Mouse (Mus musculus): ENCODE measurements around the gene Aak1. TPM values are rescaled to one million over a fixed set of nuclear protein-coding genes. Genes with fewer than 3 reads are reported as not detected.

Aak1 gene
- total and polyA plus RNA-seq, 3 experiments = 2.8 to 21.0 (median 7.1) TPM

- Histone ChIP-seq H3K4me3 (replicated peaks in 1 of 3; ENCODE audit: low read depth in 2 of 3, low read length in 2 of 3, poor library complexity in 1 of 3) (no peak overlapping the region), H3K4me2 (ENCODE audit: insufficient read depth, low read depth, poor library complexity, severe bottlenecking) (no peak overlapping the region), H3K27me3 (replicated peaks) (no peaks in the 10 kb centered on the region), H3K36me3 (replicated peaks in 1 of 2; ENCODE audit: control insufficient read depth in 1 of 2, insufficient read depth in 1 of 2, low read length in 1 of 2) (peaks cover 2 to 54% of the 10 kb centered on the region in 2 experiments), H3K9me3 (replicated peaks; ENCODE audit: low read length) (no peaks in the 10 kb centered on the region), H3K27ac (ENCODE audit: insufficient read depth, low read depth) (no peak overlapping the region), H3K4me1 (ENCODE audit: control insufficient read depth in 1 of 2, insufficient read depth in 2 of 2) (peaks cover 2 to 46% of the 10 kb centered on the region in 2 experiments), H3K9ac (ENCODE audit: insufficient read depth, low read depth) (no peak overlapping the region), H3K79me2 (replicated peaks; ENCODE audit: control insufficient read depth, extremely low read depth, insufficient read depth, poor library complexity, severe bottlenecking) (0 out of 2 replicates have a peak, but pooled peaks cover 4% of the 10 kb centered on the region)
- no peak for TF ChIP-seq MYC (IDR thresholded peaks at IDR 0.05; ENCODE audit: low read depth, low read length)
- no peak for TF ChIP-seq USF1 (IDR thresholded peaks at IDR 0.05; ENCODE audit: low read depth, low read length)
- no peak for TF ChIP-seq RCOR1 (conservative IDR thresholded peaks at IDR 0.05; ENCODE audit: low read depth, low read length)
- no peak for TF ChIP-seq ZMIZ1 (IDR thresholded peaks at IDR 0.05; ENCODE audit: low read depth, low read length)
- no peak for TF ChIP-seq MXI1 (IDR thresholded peaks at IDR 0.05; ENCODE audit: low read depth, low read length)
- no peak for TF ChIP-seq ZKSCAN1 (IDR thresholded peaks at IDR 0.05; ENCODE audit: borderline replicate concordance, low read depth, low read length)
- TF ChIP-seq NELFE (IDR thresholded peaks at IDR 0.05; ENCODE audit: low read depth, low read length) = no peak
- no peak for TF ChIP-seq USF2 (conservative IDR thresholded peaks at IDR 0.05; ENCODE audit: low read depth, low read length)
- no peak for TF ChIP-seq UBTF (IDR thresholded peaks at IDR 0.05; ENCODE audit: low read depth, low read length)
- TF ChIP-seq HCFC1 (IDR thresholded peaks at IDR 0.05; ENCODE audit: low read depth, low read length) = no peak
- TF ChIP-seq PAX5 (IDR thresholded peaks at IDR 0.05; ENCODE audit: low read length) = no peak
- no peak for TF ChIP-seq GABPA (IDR thresholded peaks at IDR 0.05; ENCODE audit: insufficient replicate concordance, low read depth, low read length)
- no peak for TF ChIP-seq TBP (conservative IDR thresholded peaks at IDR 0.05; ENCODE audit: low read depth, low read length)
- no peak for TF ChIP-seq TCF12 (IDR thresholded peaks at IDR 0.05; ENCODE audit: low read depth, low read length)
- TF ChIP-seq RAD21 (IDR thresholded peaks at IDR 0.05; ENCODE audit: low read depth, low read length) = no peak
- no peak for TF ChIP-seq EP300 (IDR thresholded peaks at IDR 0.05; ENCODE audit: low read length)
- TF ChIP-seq CHD1 (IDR thresholded peaks at IDR 0.05; ENCODE audit: low read depth, low read length) = no peak
- no peak for TF ChIP-seq ZNF384 (IDR thresholded peaks at IDR 0.05; ENCODE audit: low read depth, low read length)
- no peak for TF ChIP-seq JUND (conservative IDR thresholded peaks at IDR 0.05; ENCODE audit: low read depth, low read length)
- TF ChIP-seq SIN3A (IDR thresholded peaks at IDR 0.05; ENCODE audit: low read length) = no peak
- in situ Hi-C loops (cut with MboI; ENCODE audit: low pct_ligation_motif_present, low pct_unique_long_range_greater_than_20kb, low sequenced_read_pairs) = no loop called here
- dilution Hi-C loops (cut with MboI; ENCODE audit: extremely low pct_ligation_motif_present, extremely low pct_unique_long_range_greater_than_20kb, low sequenced_read_pairs) = no loop called here
- no peak for DNase-seq (ENCODE audit: extremely low read depth)
These were observed 22.5 kb downstream of the Aak1 start for GRCm38 (mm10) chr6:86871783-86872182.

- Histone ChIP-seq H3K79me2 (replicated peaks; ENCODE audit: control insufficient read depth, extremely low read depth, insufficient read depth, poor library complexity, severe bottlenecking) (0 out of 2 replicates have a peak, but pooled peaks cover 2% of the 10 kb centered on the region), H3K4me2 (ENCODE audit: insufficient read depth, low read depth, poor library complexity, severe bottlenecking) (no peak overlapping the region), H3K27ac (ENCODE audit: insufficient read depth, low read depth) (no peak overlapping the region), H3K36me3 (replicated peaks in 1 of 2; ENCODE audit: control insufficient read depth in 1 of 2, insufficient read depth in 1 of 2, low read length in 1 of 2) (peaks cover 0 to 48% of the 10 kb centered on the region in 2 experiments), H3K4me1 (ENCODE audit: control insufficient read depth in 1 of 2, insufficient read depth in 2 of 2) (peaks cover 2 to 48% of the 10 kb centered on the region in 2 experiments; a peak in 3 of 4 replicates), H3K27me3 (replicated peaks) (no peaks in the 10 kb centered on the region), H3K9me3 (replicated peaks; ENCODE audit: low read length) (no peaks in the 10 kb centered on the region), H3K9ac (ENCODE audit: insufficient read depth, low read depth) (no peak overlapping the region), H3K4me3 (replicated peaks in 1 of 3; ENCODE audit: low read depth in 2 of 3, low read length in 2 of 3, poor library complexity in 1 of 3) (no peak overlapping the region)
- dilution Hi-C loops (cut with MboI; ENCODE audit: extremely low pct_ligation_motif_present, extremely low pct_unique_long_range_greater_than_20kb, low sequenced_read_pairs) (no loop called here), in situ Hi-C loops (cut with MboI; ENCODE audit: low pct_ligation_motif_present, low pct_unique_long_range_greater_than_20kb, low sequenced_read_pairs) (no loop called here)
- no peak for DNase-seq (ENCODE audit: extremely low read depth)
- no peak for TF ChIP-seq TBP (conservative IDR thresholded peaks at IDR 0.05; ENCODE audit: low read depth, low read length)
- no peak for TF ChIP-seq BHLHE40 (IDR thresholded peaks at IDR 0.05; ENCODE audit: low read depth, low read length)
- TF ChIP-seq POLR2AphosphoS2 (IDR thresholded peaks at IDR 0.05; ENCODE audit: low read depth, low read length) = no peak
- no peak for TF ChIP-seq ELF1 (IDR thresholded peaks at IDR 0.05; ENCODE audit: low read depth, low read length)
- TF ChIP-seq TCF12 (IDR thresholded peaks at IDR 0.05; ENCODE audit: low read depth, low read length) = no peak
- TF ChIP-seq HCFC1 (IDR thresholded peaks at IDR 0.05; ENCODE audit: low read depth, low read length) = no peak
- TF ChIP-seq MYC (IDR thresholded peaks at IDR 0.05; ENCODE audit: low read depth, low read length) = no peak
- TF ChIP-seq RCOR1 (conservative IDR thresholded peaks at IDR 0.05; ENCODE audit: low read depth, low read length) = no peak
- TF ChIP-seq ZMIZ1 (IDR thresholded peaks at IDR 0.05; ENCODE audit: low read depth, low read length) = no peak
- no peak for TF ChIP-seq CHD2 (IDR thresholded peaks at IDR 0.05; ENCODE audit: low read length)
- TF ChIP-seq E2F4 (IDR thresholded peaks at IDR 0.05; ENCODE audit: insufficient replicate concordance, low read depth, low read length) = no peak
- no peak for TF ChIP-seq NRF1 (IDR thresholded peaks at IDR 0.05; ENCODE audit: low read depth, low read length)
- no peak for TF ChIP-seq USF1 (IDR thresholded peaks at IDR 0.05; ENCODE audit: low read depth, low read length)
- no peak for TF ChIP-seq ETS1 (conservative IDR thresholded peaks at IDR 0.05; ENCODE audit: low read depth, low read length)
- TF ChIP-seq MXI1 (IDR thresholded peaks at IDR 0.05; ENCODE audit: low read depth, low read length) = no peak
These were observed 25.5 kb downstream of the Aak1 start for GRCm38 (mm10) chr6:86874711-86875375.
